Mouse (Mus musculus): ENCODE data around the gene Ccdc115. TPM values are rescaled to one million over a fixed set of nuclear protein-coding genes. Genes with fewer than 3 reads are reported as not detected.

Ccdc115 gene
- total RNA-seq, 2 experiments from 2014 or later = 17.2 to 20.9 TPM

Small RNA genes within 50 kb of the gene (microRNA-seq; reads per million reads assigned to microRNA genes)
- not detected for gene Mir5103

Other genes with a start within 250 kb of the Ccdc115 start
- 10 to 100 TPM; 26.5 to 27.7 TPM for gene Imp4, start 179 bp upstream of the Ccdc115 start, total RNA-seq (2021)
- gene Ptpn18, start 20.1 kb upstream of the Ccdc115 start, total RNA-seq (2021) = 1 to 10 TPM; 8.4 to 9.3 TPM
- gene Prss39, start 58.7 kb upstream of the Ccdc115 start, total RNA-seq (2021) = not detected
- not detected for gene Cfc1, start 96.0 kb upstream of the Ccdc115 start, total RNA-seq (2021)
- not detected for gene Prss40, start 121.3 kb upstream of the Ccdc115 start, total RNA-seq (2021)
- gene Amer3, start 140.0 kb upstream of the Ccdc115 start, total RNA-seq (2021) = not detected

Measured in gastrocnemius, postnatal 4 days (tissue).